Mouse (Mus musculus) monocyte, adult 2 months (primary cell): Measurements from ENCODE around the gene Atp2b1.

Experiments used
- DNase-seq, 2 experiments: peaks; one replicate each; pipeline ENCODE4 v3.0.0; 2022; ENCODE audit warnings: low spot score in 2 of 2, low read depth in 1 of 2

The Atp2b1 gene

GRCm38 (mm10) chr10:99027462-99027861, 113.3 kb downstream of the Atp2b1 start:
- DNase-seq = no peak

- DNase-seq = no peak
These were observed 115.6 kb downstream of the Atp2b1 start for GRCm38 (mm10) chr10:99029844-99030243.

GRCm38 (mm10) chr10:99033830-99034828, 119.9 kb downstream of the Atp2b1 start:
- no peak for DNase-seq

- no peak for DNase-seq
These were observed 123.2 kb downstream of the Atp2b1 start for GRCm38 (mm10) chr10:99037185-99038065.

- DNase-seq = no peak
These were observed 124.7 kb downstream of the Atp2b1 start for GRCm38 (mm10) chr10:99038866-99039265.

GRCm38 (mm10) chr10:99040171-99040570, 126.0 kb downstream of the Atp2b1 start:
- DNase-seq = no peak

GRCm38 (mm10) chr10:99046756-99047550, 132.7 kb downstream of the Atp2b1 start:
- no peak for DNase-seq

- DNase-seq = no peak
These were observed 133.3 kb downstream of the Atp2b1 start for GRCm38 (mm10) chr10:99047551-99047940.

GRCm38 (mm10) chr10:99050093-99050492, 135.9 kb downstream of the Atp2b1 start:
- DNase-seq = no peak

GRCm38 (mm10) chr10:99053111-99053510, 138.9 kb downstream of the Atp2b1 start:
- DNase-seq = no peak

GRCm38 (mm10) chr10:99060588-99060987, 146.4 kb downstream of the Atp2b1 start:
- DNase-seq = no peak

- no peak for DNase-seq
These were observed 147.2 kb downstream of the Atp2b1 start for GRCm38 (mm10) chr10:99061418-99061817.

- no peak for DNase-seq
These were observed 148.3 kb downstream of the Atp2b1 start for GRCm38 (mm10) chr10:99062546-99062945.
